ENCODE assay signal across 17 mouse cellular contexts in genomic region chr2:147067480-147068246, GRCm38 (mm10). TPM values are rescaled to one million over a fixed set of nuclear protein-coding genes. Genes with fewer than 3 reads are reported as not detected.
"Had no signal": no experiment of that assay in that cellular context is flagged by ENCODE, and none has a peak within 500 bp of the region (broad histone marks: within the 10 kb centered on the region; RNA-seq: fewer than 3 reads in every experiment).

No protein-coding gene starts in this region.

- H3K4me3 ChIP-seq: layer of hippocampus, adult 2 months; limb, embryonic 12.5 days; lung, embryonic 15.5 days; midbrain, embryonic 13.5 days; myocyte; neural tube, embryonic 15.5 days had no signal

- H3K27me3 ChIP-seq: limb, embryonic 12.5 days; lung, embryonic 15.5 days; midbrain, embryonic 13.5 days; neural tube, embryonic 15.5 days had no signal

- H3K27ac ChIP-seq: kidney, postnatal 0 days; layer of hippocampus, adult 2 months; limb, embryonic 12.5 days; lung, embryonic 15.5 days; macrophage; midbrain, embryonic 13.5 days; neural tube, embryonic 15.5 days; stomach, postnatal 0 days had no signal

- H3K9me3 ChIP-seq: limb, embryonic 12.5 days; lung, embryonic 15.5 days; midbrain, embryonic 13.5 days; neural tube, embryonic 15.5 days had no signal

- H3K4me2 ChIP-seq: limb, embryonic 12.5 days; lung, embryonic 15.5 days; midbrain, embryonic 13.5 days; neural tube, embryonic 15.5 days had no signal

- DNase-seq: kidney, adult 9 months; kidney, postnatal 4 days; lung, postnatal 14 days; thymus, postnatal 4 days had no signal

- H3K4me1 ChIP-seq: limb, embryonic 12.5 days; lung, embryonic 15.5 days; midbrain, embryonic 13.5 days had no signal

- H3K9ac ChIP-seq: limb, embryonic 12.5 days; lung, embryonic 15.5 days; midbrain, embryonic 13.5 days; neural tube, embryonic 15.5 days had no signal

- ATAC-seq: midbrain, embryonic 13.5 days had no signal

RNA-seq across cellular contexts. Expression of gene Nkx2-4, which starts 17.6 kb away (rescaled TPM):
- total RNA-seq: layer of hippocampus, adult 2 months; layer of hippocampus, postnatal 10 days; left cerebral cortex, postnatal 36 days; liver, adult 2 months had no signal
- polyA plus RNA-seq: kidney, postnatal 0 days; limb, embryonic 12.5 days; liver, adult 2 months; lung, embryonic 15.5 days; macrophage; myocyte; neural tube, embryonic 11.5 days; neural tube, embryonic 15.5 days; stomach, postnatal 0 days had no signal
